Comparison of ENCODE assay signal across 8 mouse cellular contexts in genomic region chr1:165281351-165282221, GRCm38 (mm10). TPM values are rescaled to one million over a fixed set of nuclear protein-coding genes. Genes with fewer than 3 reads are reported as not detected.
DNase-seq lines count a peak whose midpoint lies in the region; ATAC-seq and TF ChIP-seq lines count a peak whose summit lies in the region.

No protein-coding gene starts in this region.

- TF ChIP-seq EP300 in ES-Bruce4 (IDR thresholded peaks at IDR 0.05; ENCODE audit: insufficient read depth, low read depth, low read length), result no peak

- ATAC-seq in embryonic facial prominence, embryonic 14.5 days (ENCODE audit: low read depth), result peak; percentile 90
- ATAC-seq in heart, embryonic 14.5 days (ENCODE audit: insufficient number of reproducible peaks, insufficient read depth, low FRiP score, low read depth), result peak; percentile 73
- ATAC-seq in kidney, embryonic 16.5 days (ENCODE audit: low FRiP score, low TSS enrichment), result peak; percentile 90

- no peaks in the 10 kb centered on the region for H3K9me3 ChIP-seq in ES-Bruce4 (replicated peaks; ENCODE audit: control insufficient read depth, insufficient read depth, low read length, poor library complexity, severe bottlenecking)
- H3K9me3 ChIP-seq in embryonic facial prominence, embryonic 14.5 days (ENCODE audit: control insufficient read depth, low read length), result no peaks in the 10 kb centered on the region
- no peaks in the 10 kb centered on the region for H3K9me3 ChIP-seq in heart, embryonic 14.5 days (ENCODE audit: control insufficient read depth, low read length)
- no peaks in the 10 kb centered on the region for H3K9me3 ChIP-seq in kidney, embryonic 16.5 days (ENCODE audit: low read length)

- no peaks in the 10 kb centered on the region for H3K4me1 ChIP-seq in ES-Bruce4 (ENCODE audit: control insufficient read depth, insufficient read depth, low read length)
- H3K4me1 ChIP-seq in embryonic facial prominence, embryonic 14.5 days (ENCODE audit: control insufficient read depth, insufficient read depth, low read length), result peaks cover 15% of the 10 kb centered on the region
- H3K4me1 ChIP-seq in heart, embryonic 14.5 days (ENCODE audit: control insufficient read depth in 2 of 2, insufficient read depth in 2 of 2, low read length in 2 of 2), result peaks cover 7 to 18% of the 10 kb centered on the region in 2 experiments
- H3K4me1 ChIP-seq in kidney, embryonic 16.5 days (ENCODE audit: insufficient read depth, low read length), result peaks cover 31% of the 10 kb centered on the region

- no peak overlapping the region for H3K27ac ChIP-seq in ES-Bruce4 (ENCODE audit: insufficient read depth, low read length)
- peak overlapping the region; percentile 87 for H3K27ac ChIP-seq in embryonic facial prominence, embryonic 14.5 days (replicated peaks; ENCODE audit: low read depth, low read length)
- H3K27ac ChIP-seq in heart, embryonic 14.5 days (replicated peaks in 1 of 2; ENCODE audit: control insufficient read depth in 1 of 2, insufficient read depth in 1 of 2, low read depth in 2 of 2, low read length in 2 of 2), result peak overlapping the region; percentile 60 to 69
- peak overlapping the region; percentile 73 for H3K27ac ChIP-seq in kidney, embryonic 16.5 days (ENCODE audit: low read length)

- peak overlapping the region; percentile 80 for H3K9ac ChIP-seq in ES-Bruce4 (ENCODE audit: low read depth, poor library complexity, severe bottlenecking)
- peak overlapping the region; percentile 86 for H3K9ac ChIP-seq in embryonic facial prominence, embryonic 14.5 days (ENCODE audit: low read depth, low read length)
- peak overlapping the region; percentile 82 for H3K9ac ChIP-seq in heart, embryonic 14.5 days (ENCODE audit: low read length)
- peak overlapping the region; percentile 79 for H3K9ac ChIP-seq in kidney, embryonic 16.5 days (replicated peaks; ENCODE audit: low read length)

- no peaks in the 10 kb centered on the region for H3K36me3 ChIP-seq in ES-Bruce4 (ENCODE audit: control insufficient read depth, insufficient read depth, low read length, poor library complexity, severe bottlenecking)
- no peaks in the 10 kb centered on the region for H3K36me3 ChIP-seq in embryonic facial prominence, embryonic 14.5 days (ENCODE audit: control insufficient read depth, insufficient read depth, low read length)
- no peaks in the 10 kb centered on the region for H3K36me3 ChIP-seq in heart, embryonic 14.5 days (ENCODE audit: control insufficient read depth, insufficient read depth, low read length)
- no peaks in the 10 kb centered on the region for H3K36me3 ChIP-seq in kidney, embryonic 16.5 days (ENCODE audit: insufficient read depth, low read length)

- TF ChIP-seq CTCF in ES-Bruce4 (IDR thresholded peaks at IDR 0.05; ENCODE audit: low read depth, low read length), result no peak

- TF ChIP-seq POLR2A in ES-Bruce4 (IDR thresholded peaks at IDR 0.05; ENCODE audit: insufficient read depth, low read length), result no peak

- peak; percentile 78 for DNase-seq in adrenal gland, postnatal 25 days
- DNase-seq in embryonic facial prominence, embryonic 14.5 days (ENCODE audit: low spot score), result peak; percentile 88
- peak; percentile 78 for DNase-seq in lung, postnatal 10 days
- DNase-seq in retina, postnatal 1 day, result peak; percentile 84
- peak; percentile 61 to 77 for DNase-seq in urinary bladder, postnatal 36 days (ENCODE audit: low spot score in 2 of 2)

- no peaks in the 10 kb centered on the region for H3K27me3 ChIP-seq in ES-Bruce4 (ENCODE audit: control insufficient read depth, insufficient read depth, low read length, poor library complexity, severe bottlenecking)
- no peaks in the 10 kb centered on the region for H3K27me3 ChIP-seq in embryonic facial prominence, embryonic 14.5 days (replicated peaks; ENCODE audit: control insufficient read depth, insufficient read depth, low read length)
- no peaks in the 10 kb centered on the region for H3K27me3 ChIP-seq in heart, embryonic 14.5 days (ENCODE audit: control insufficient read depth, insufficient read depth, low read length)
- H3K27me3 ChIP-seq in kidney, embryonic 16.5 days (ENCODE audit: insufficient read depth, low read length), result no peaks in the 10 kb centered on the region

- WGBS in embryonic facial prominence, embryonic 14.5 days, result under 1% methylated on average over 7 of the region's 71 CpGs
- WGBS in heart, embryonic 14.5 days, result under 1% methylated on average over 19 of the region's 71 CpGs
- under 1% methylated on average over 46 of the region's 71 CpGs for WGBS in kidney, embryonic 16.5 days

- peak overlapping the region; percentile 63 for H3K4me3 ChIP-seq in ES-Bruce4 (ENCODE audit: low read depth, low read length)
- peak overlapping the region; percentile 76 for H3K4me3 ChIP-seq in embryonic facial prominence, embryonic 14.5 days (ENCODE audit: low read depth, low read length)
- H3K4me3 ChIP-seq in heart, embryonic 14.5 days (ENCODE audit: control insufficient read depth in 1 of 2, insufficient read depth in 1 of 2, low read depth in 1 of 2, low read length in 2 of 2), result peak overlapping the region; percentile 69 to 72
- peak overlapping the region; percentile 62 for H3K4me3 ChIP-seq in kidney, embryonic 16.5 days (ENCODE audit: low read length)

- H3K4me2 ChIP-seq in embryonic facial prominence, embryonic 14.5 days (ENCODE audit: low read depth, low read length), result peak overlapping the region; percentile 91
- peak overlapping the region; percentile 84 for H3K4me2 ChIP-seq in heart, embryonic 14.5 days (ENCODE audit: low read length)
- H3K4me2 ChIP-seq in kidney, embryonic 16.5 days (replicated peaks; ENCODE audit: low read depth, low read length), result peak overlapping the region; percentile 80

RNA-seq across cellular contexts. Expression of gene Gpr161, which starts 14.0 kb away (rescaled TPM):
- polyA plus RNA-seq in ES-Bruce4 (2011; ENCODE audit: insufficient read depth, insufficient read length, low read depth, missing spikeins), result 2.8 and 3.3 TPM in 2 replicates
- 1.00 and 1.3 TPM in 2 replicates for total RNA-seq in adrenal gland, postnatal 25 days (2021)
- polyA plus RNA-seq in embryonic facial prominence, embryonic 14.5 days (2014; fragmentation: Nextera tagmentation; extraction: Ambion mirVana), result 1.2 and 1.5 TPM in 2 replicates
- 0.57 and 1.0 TPM in 2 replicates for polyA plus RNA-seq in heart, embryonic 14.5 days (2014; fragmentation: Nextera tagmentation; extraction: Ambion mirVana)
- polyA plus RNA-seq in kidney, embryonic 16.5 days (2015; fragmentation: Nextera tagmentation; extraction: Ambion mirVana), result 1.3 TPM in 2 replicates

RNA-seq across cellular contexts. Expression of gene Tiprl, which starts 44.8 kb away (rescaled TPM):
- 69.1 and 88.0 TPM in 2 replicates for polyA plus RNA-seq in ES-Bruce4 (2011; ENCODE audit: insufficient read depth, insufficient read length, low read depth, missing spikeins)
- total RNA-seq in adrenal gland, postnatal 25 days (2021), result 39.8 and 54.2 TPM in 2 replicates
- 90.6 and 100 TPM in 2 replicates for polyA plus RNA-seq in embryonic facial prominence, embryonic 14.5 days (2014; fragmentation: Nextera tagmentation; extraction: Ambion mirVana)
- 85.2 and 89.7 TPM in 2 replicates for polyA plus RNA-seq in heart, embryonic 14.5 days (2014; fragmentation: Nextera tagmentation; extraction: Ambion mirVana)
- polyA plus RNA-seq in kidney, embryonic 16.5 days (2015; fragmentation: Nextera tagmentation; extraction: Ambion mirVana), result 112 and 115 TPM in 2 replicates
